Mouse (Mus musculus) adrenal gland, adult 18-20 months (tissue): Measurements from ENCODE around the gene Ccdc15. TPM values are rescaled to one million over a fixed set of nuclear protein-coding genes. Genes with fewer than 3 reads are reported as not detected.

Source experiments
- DNase-seq, 2 experiments: peaks; one replicate each; pipeline ENCODE4 v3.0.0; 2021 to 2022; ENCODE audit warnings: low spot score in 2 of 2
- total RNA-seq, 2 experiments: library from RNA; stranded (reverse); gene quantifications; 1 replicate in 1 of 2; 2 replicates in 1 of 2; pipeline ENCODE4 v1.2.3; 2021

Gene Ccdc15
- total RNA-seq, 2 experiments from 2014 or later, result 1.9 to 2.0 TPM

DNA sequence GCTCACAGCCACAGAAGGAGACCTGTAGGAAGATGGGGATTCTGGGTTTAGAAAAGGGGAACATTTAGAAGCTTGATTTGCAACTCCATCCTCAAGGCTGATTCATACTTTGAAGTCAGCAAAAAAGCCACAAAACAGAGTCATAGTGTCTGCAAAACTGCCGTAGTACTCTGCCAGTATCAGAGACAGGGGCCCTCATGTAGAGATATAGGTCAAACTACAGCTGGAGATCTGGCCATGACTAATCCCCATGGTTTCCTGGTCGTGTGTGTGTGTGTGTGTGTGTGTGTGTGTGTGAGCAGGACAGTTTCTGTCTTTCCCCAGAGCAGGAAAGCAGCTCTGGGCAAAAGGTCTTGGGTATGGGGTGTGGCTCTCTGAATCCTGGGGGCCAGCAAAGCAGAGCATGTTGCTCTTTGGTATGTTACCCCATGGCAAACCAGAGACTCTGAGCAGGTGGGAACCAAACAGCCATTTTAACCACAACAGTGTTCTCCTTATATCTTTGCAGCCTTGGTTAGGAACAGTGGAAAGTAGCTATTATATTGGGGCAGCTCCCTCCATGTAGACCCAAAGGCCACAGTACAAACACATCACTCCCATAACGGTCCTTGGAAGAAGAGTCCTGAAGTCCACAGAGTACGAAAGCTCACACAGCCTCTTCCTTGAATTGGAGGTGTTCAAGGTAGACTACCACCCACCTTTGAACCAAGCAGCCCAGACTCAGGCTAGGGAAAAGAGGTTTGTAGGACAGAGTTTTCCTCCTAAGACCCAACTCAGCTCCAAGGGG is 112.1 kb downstream of the Ccdc15 start:
- DNase-seq, result no peak

DNA sequence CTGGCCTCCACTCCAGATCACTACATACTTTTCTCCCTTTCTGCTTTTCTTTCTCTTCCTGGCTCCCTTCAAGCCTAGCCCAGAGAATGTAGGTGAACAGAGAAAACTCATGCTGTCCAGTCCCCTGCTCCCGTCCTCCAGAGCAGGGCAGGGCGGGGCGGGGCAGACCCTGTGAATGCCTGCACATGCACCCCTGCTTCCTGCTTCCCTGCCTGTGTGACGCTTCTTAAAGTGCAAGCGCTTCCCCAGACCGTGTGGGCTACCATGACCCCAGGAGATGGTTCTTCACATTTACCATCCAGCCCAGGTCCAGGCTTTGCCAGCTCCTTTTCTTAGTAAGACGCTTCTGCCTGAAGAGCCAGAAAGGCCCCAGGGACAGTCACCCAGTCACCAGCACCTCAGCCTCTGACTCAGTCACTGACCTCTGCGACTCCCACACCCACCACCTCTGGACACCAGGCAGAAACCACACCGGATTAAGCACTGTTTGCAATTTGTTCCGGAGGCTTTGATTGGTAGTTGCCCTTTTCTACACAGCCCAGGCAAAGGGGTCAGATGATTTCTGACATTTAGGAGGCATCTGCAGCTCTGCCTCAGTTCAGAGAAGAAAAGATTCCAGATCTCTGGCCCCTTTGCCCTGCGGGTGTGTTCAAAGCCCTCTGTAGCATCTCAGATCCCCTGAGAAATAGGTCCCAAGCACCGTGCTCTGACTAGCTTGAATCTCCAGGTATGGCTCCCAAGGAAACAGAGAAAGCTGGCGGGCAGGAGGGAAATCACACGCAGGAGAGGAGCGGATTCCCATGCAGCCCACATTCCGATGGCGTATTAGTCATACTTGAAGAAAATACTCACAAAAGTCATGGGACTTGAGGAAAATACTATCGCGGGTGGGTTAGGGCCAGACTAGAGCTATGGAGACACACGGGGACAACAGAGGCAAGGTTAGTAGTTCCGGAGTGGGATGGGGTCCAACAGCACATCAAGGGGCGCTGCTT is 115.7 kb downstream of the Ccdc15 start:
- DNase-seq, result no peak

DNA sequence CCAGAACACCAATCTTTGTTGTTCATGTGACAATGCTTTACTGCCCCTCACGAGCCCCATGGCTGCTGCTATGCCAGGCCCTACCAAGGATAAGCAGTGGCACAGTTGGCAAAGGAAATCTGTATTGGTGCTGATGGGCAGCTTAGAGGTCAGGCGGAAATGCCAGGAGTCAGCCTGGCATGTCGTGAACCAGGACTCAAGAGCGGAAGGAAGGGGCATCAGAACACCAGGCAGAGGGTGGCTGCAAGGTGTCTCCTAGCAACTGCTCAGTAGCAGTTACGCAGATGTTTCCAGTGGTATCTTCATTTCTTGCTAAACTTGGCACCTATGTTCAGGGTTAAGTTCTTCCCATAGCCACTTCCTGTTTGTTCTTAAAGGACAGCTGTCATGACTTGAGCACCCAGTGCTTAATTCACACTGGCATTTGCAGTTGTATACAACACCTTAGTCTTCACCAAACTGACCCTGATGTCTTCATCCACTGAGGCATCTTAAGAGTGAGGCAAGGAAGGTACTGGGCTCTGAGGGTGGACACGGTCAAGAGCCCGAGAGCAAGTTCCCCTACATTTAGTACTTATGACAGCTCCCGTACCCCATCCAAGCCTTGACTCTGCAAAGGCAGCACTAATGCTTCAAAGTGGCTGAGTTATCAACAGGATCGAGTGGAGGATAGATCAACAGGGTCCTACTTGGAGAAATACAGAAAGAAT is 117.6 kb downstream of the Ccdc15 start:
- no peak for DNase-seq

- DNase-seq, result peak in 1 of 2 experiments; percentile 53
Measured at GRCm38 (mm10) chr9:37229880-37230325, 118.3 kb downstream of the Ccdc15 start.

Other genes with a start within 250 kb of the Ccdc15 start
- 1 to 10 TPM; 2.0 to 3.5 TPM for gene Pknox2, start 201.0 kb downstream of the Ccdc15 start, total RNA-seq
- gene Tmem218, start 140.2 kb downstream of the Ccdc15 start, total RNA-seq, result 1 to 10 TPM; 5.0 to 5.6 TPM
- gene Slc37a2, start 92.7 kb downstream of the Ccdc15 start, total RNA-seq, result 10 to 100 TPM; 22.8 to 44.7 TPM
- under 1 TPM in 1 of 2 experiments, not detected in 1; 0.36 TPM for gene Hepacam, start 18.9 kb upstream of the Ccdc15 start, total RNA-seq
- 10 to 100 TPM; 18.3 to 18.5 TPM for gene Robo4, start 53.5 kb upstream of the Ccdc15 start, total RNA-seq
- gene Robo3, start 84.8 kb upstream of the Ccdc15 start, total RNA-seq, result 1 to 10 TPM in 1 of 2 experiments, under 1 TPM in 1; 0.64 to 1.7 TPM
- gene Msantd2, start 140.9 kb upstream of the Ccdc15 start, total RNA-seq, result 10 to 100 TPM; 21.1 to 24.0 TPM
- gene Esam, start 179.6 kb upstream of the Ccdc15 start, total RNA-seq, result 10 to 100 TPM; 34.6 to 38.3 TPM
- 1 to 10 TPM; 2.1 to 2.8 TPM for gene Vsig2, start 190.8 kb upstream of the Ccdc15 start, total RNA-seq
- 1 to 10 TPM; 1.7 to 3.5 TPM for gene Nrgn, start 204.5 kb upstream of the Ccdc15 start, total RNA-seq
- 10 to 100 TPM; 16.2 to 17.7 TPM for gene Siae, start 207.3 kb upstream of the Ccdc15 start, total RNA-seq